Mouse (Mus musculus) thymus, adult 2 months (tissue): ENCODE measurements around the gene Slc25a10.

Source experiments
- CTCF ChIP-seq: fragments of 200-500 bp; IDR thresholded peaks from 2 replicates; pipeline ENCODE4 v1.5.1; 2012; ENCODE audit warnings: mild to moderate bottlenecking, control low read depth, low read length, moderate library complexity, borderline replicate concordance; ENCODE audit not compliant: control insufficient read depth, poor library complexity, insufficient read depth; ENCODE audit errors: extremely low read depth
- POLR2A ChIP-seq: fragments of 200-500 bp; IDR thresholded peaks from 2 replicates; pipeline ENCODE4 v1.6.1; 2012; ENCODE audit warnings: mild to moderate bottlenecking, low read length, control low read depth, moderate library complexity; ENCODE audit not compliant: control insufficient read depth, poor library complexity, insufficient read depth; ENCODE audit errors: extremely low read depth

GRCm38 (mm10) chr11:120490291-120491046 is 1.2 kb upstream of the Slc25a10 start:
- no peak for TF ChIP-seq CTCF
- no peak for TF ChIP-seq POLR2A
